Comparison of ENCODE assay signal across 8 mouse cellular contexts in genomic region chr10:87861104-87861455, GRCm38 (mm10). TPM values are rescaled to one million over a fixed set of nuclear protein-coding genes. Genes with fewer than 3 reads are reported as not detected.
A peak's percentile ranks its signal among the peaks of the same experiment; 100 is the strongest.
DNase-seq lines count a peak whose midpoint lies in the region; ATAC-seq lines count a peak whose summit lies in the region.

No protein-coding gene starts in this region.

- ATAC-seq in heart, embryonic 12.5 days (ENCODE audit: insufficient number of reproducible peaks, low FRiP score): no peak
- no peak for ATAC-seq in hindbrain, embryonic 14.5 days (ENCODE audit: low FRiP score)
- ATAC-seq in midbrain, embryonic 13.5 days: 0 out of 2 replicates have a peak, but pooled peaks have one; percentile 6
- ATAC-seq in megakaryocyte progenitor cell, adult 5-6 weeks (replicated peaks; ENCODE audit: poor library complexity): no peak

- DNase-seq in heart, adult 9 months (ENCODE audit: low spot score in 2 of 2): no peak
- no peak for DNase-seq in hindbrain, embryonic 14.5 days (ENCODE audit: low spot score)
- no peak for DNase-seq in ovary, postnatal 36 days (ENCODE audit: low spot score)
- no peak for DNase-seq in gastrocnemius, postnatal 36 days

- intact Hi-C loops in gastrocnemius, postnatal 36 days (cut with DNase I): loop anchor here (10.0 kb wide), 1 partner anchor 284 kb away; the partner anchor contains the start of genes Nup37 and Parpbp

- H3K9me3 ChIP-seq in heart, embryonic 12.5 days (replicated peaks): no peaks in the 10 kb centered on the region; the same call in 1 of the 2 replicates
- no peaks in the 10 kb centered on the region for H3K9me3 ChIP-seq in hindbrain, embryonic 14.5 days (ENCODE audit: control insufficient read depth, low read length)
- H3K9me3 ChIP-seq in midbrain, embryonic 13.5 days: no peaks in the 10 kb centered on the region

- peak overlapping the region; percentile 80 for H3K4me2 ChIP-seq in heart, embryonic 12.5 days
- H3K4me2 ChIP-seq in hindbrain, embryonic 14.5 days (replicated peaks): peak overlapping the region; percentile 88
- H3K4me2 ChIP-seq in midbrain, embryonic 13.5 days (replicated peaks): peak overlapping the region; percentile 69

- peak overlapping the region; percentile 69 for H3K4me3 ChIP-seq in heart, embryonic 12.5 days
- H3K4me3 ChIP-seq in brown adipose tissue, adult 24 weeks (ENCODE audit: insufficient read depth, low read depth, low read length): peak overlapping the region; percentile 63
- peak overlapping the region; percentile 39 for H3K4me3 ChIP-seq in hindbrain, embryonic 14.5 days (replicated peaks; ENCODE audit: low read length)
- peak overlapping the region; percentile 43 for H3K4me3 ChIP-seq in midbrain, embryonic 13.5 days (replicated peaks)

- no peaks in the 10 kb centered on the region for H3K27me3 ChIP-seq in heart, embryonic 12.5 days (replicated peaks)
- no peaks in the 10 kb centered on the region for H3K27me3 ChIP-seq in hindbrain, embryonic 14.5 days (ENCODE audit: control insufficient read depth, insufficient read depth, low read length)
- peaks cover 7% of the 10 kb centered on the region; the same call in 1 of the 2 replicates for H3K27me3 ChIP-seq in midbrain, embryonic 13.5 days

- 73% methylated on average over 6 of the region's 6 CpGs for WGBS in heart, embryonic 12.5 days
- WGBS in hindbrain, embryonic 14.5 days: 72% methylated on average over 6 of the region's 6 CpGs
- WGBS in midbrain, embryonic 13.5 days: 65% methylated on average over 6 of the region's 6 CpGs

- H3K27ac ChIP-seq in heart, embryonic 12.5 days (ENCODE audit: poor library complexity, severe bottlenecking): peak overlapping the region; percentile 85
- 0 out of 2 replicates have a peak overlapping the region, but pooled peaks have one; percentile 1 for H3K27ac ChIP-seq in brown adipose tissue, adult 24 weeks (replicated peaks; ENCODE audit: low read depth, low read length)
- no peak overlapping the region; the same call in 1 of the 2 replicates for H3K27ac ChIP-seq in hindbrain, embryonic 14.5 days
- H3K27ac ChIP-seq in midbrain, embryonic 13.5 days: 0 out of 2 replicates have a peak overlapping the region, but pooled peaks have one; percentile 27

- peak overlapping the region; percentile 82 for H3K9ac ChIP-seq in heart, embryonic 12.5 days
- peak overlapping the region; percentile 63; the same call in 1 of the 2 replicates for H3K9ac ChIP-seq in hindbrain, embryonic 14.5 days
- H3K9ac ChIP-seq in midbrain, embryonic 13.5 days (replicated peaks): 0 out of 2 replicates have a peak overlapping the region, but pooled peaks have one; percentile 49

- H3K4me1 ChIP-seq in heart, embryonic 12.5 days (replicated peaks): peaks cover 37% of the 10 kb centered on the region
- H3K4me1 ChIP-seq in brown adipose tissue, adult 24 weeks (ENCODE audit: control insufficient read depth, insufficient read depth, insufficient read length, low read length): peaks cover 18% of the 10 kb centered on the region; the same call in 1 of the 2 replicates
- peaks cover 24% of the 10 kb centered on the region for H3K4me1 ChIP-seq in hindbrain, embryonic 14.5 days (replicated peaks; ENCODE audit: control insufficient read depth, insufficient read depth, low read length)
- H3K4me1 ChIP-seq in midbrain, embryonic 13.5 days (replicated peaks): peaks cover 33% of the 10 kb centered on the region

- H3K36me3 ChIP-seq in heart, embryonic 12.5 days: peaks cover 13% of the 10 kb centered on the region; the same call in 1 of the 2 replicates
- H3K36me3 ChIP-seq in hindbrain, embryonic 14.5 days (replicated peaks; ENCODE audit: control insufficient read depth, insufficient read depth): no peaks in the 10 kb centered on the region
- no peaks in the 10 kb centered on the region for H3K36me3 ChIP-seq in midbrain, embryonic 13.5 days

RNA-seq across cellular contexts. Expression of gene Igf1, which starts 3.0 kb away (rescaled TPM):
- polyA plus RNA-seq in heart, embryonic 12.5 days (2016; fragmentation: Nextera tagmentation; extraction: Ambion mirVana): 49.9 and 50.6 TPM in 2 replicates
- polyA plus RNA-seq in brown adipose tissue, adult 24 weeks (2012; ENCODE audit: insufficient read depth, insufficient read length, missing spikeins): 39.0 and 47.2 TPM in 2 replicates
- polyA plus RNA-seq in hindbrain, embryonic 14.5 days (2014; fragmentation: Nextera tagmentation; extraction: Ambion mirVana): 17.5 and 18.6 TPM in 2 replicates
- 4.0 and 5.3 TPM in 2 replicates for polyA plus RNA-seq in midbrain, embryonic 13.5 days (2015; fragmentation: Nextera tagmentation; extraction: Ambion mirVana)
- total RNA-seq in megakaryocyte progenitor cell, adult 5-6 weeks (2015): 0.10 and 0.49 TPM in 2 replicates
- total RNA-seq in megakaryocyte progenitor cell, adult 5-6 weeks (2017): 0.04 TPM in 1 of 2 replicates, not detected in the other
- total RNA-seq in gastrocnemius, postnatal 36 days (2021): 10 to 100 TPM; 18.4 to 31.9 TPM
